Mouse (Mus musculus) liver, adult 2 months (tissue): ENCODE data around the gene Plekhm3.

Experiments
- CTCF ChIP-seq: fragments of 200-500 bp; IDR thresholded peaks from 2 replicates; pipeline ENCODE4 v1.5.1; 2011; ENCODE audit warnings: low read depth, low read length, control low read depth
- POLR2A ChIP-seq: fragments of 200-500 bp; IDR thresholded peaks from 2 replicates; pipeline ENCODE4 v1.6.1; 2011; ENCODE audit warnings: low read length, control low read depth; ENCODE audit not compliant: insufficient read depth; ENCODE audit errors: extremely low read depth

GRCm38 (mm10) chr1:64848996-64849395, 107.6 kb downstream of the Plekhm3 start:
- TF ChIP-seq CTCF (no peak), POLR2A (no peak)
